Mouse (Mus musculus): Measurements from ENCODE around the gene Phc2.

Phc2 gene

GRCm38 (mm10) chr4:128787023-128787939 lies 132.8 kb downstream of the Phc2 start:
- DNase-seq, result peak in 1 of 2 experiments; percentile 11

- DNase-seq, result no peak
Observed at GRCm38 (mm10) chr4:128788108-128788507, 133.6 kb downstream of the Phc2 start.

- DNase-seq, result no peak
Observed at GRCm38 (mm10) chr4:128789646-128790045, 135.1 kb downstream of the Phc2 start.

GRCm38 (mm10) chr4:128793710-128794109 lies 139.2 kb downstream of the Phc2 start:
- DNase-seq, result no peak

- DNase-seq, result peak; percentile 68 to 77
Observed at GRCm38 (mm10) chr4:128794198-128794597, 139.7 kb downstream of the Phc2 start.

GRCm38 (mm10) chr4:128795596-128795995 lies 141.1 kb downstream of the Phc2 start:
- peak; percentile 67 to 73 for DNase-seq

- no peak for DNase-seq
Observed at GRCm38 (mm10) chr4:128796788-128797187, 142.3 kb downstream of the Phc2 start.

- no peak for DNase-seq
Observed at GRCm38 (mm10) chr4:128801675-128802465, 147.4 kb downstream of the Phc2 start.

Measured in cerebellum, postnatal 10 days (tissue).